Mouse (Mus musculus) thymus, adult 2 months (tissue): ENCODE data around the gene Cdadc1.

Experiments used
- CTCF ChIP-seq: fragments of 200-500 bp; IDR thresholded peaks from 2 replicates; pipeline ENCODE4 v1.5.1; 2012; ENCODE audit warnings: mild to moderate bottlenecking, control low read depth, low read length, moderate library complexity, borderline replicate concordance; ENCODE audit not compliant: control insufficient read depth, poor library complexity, insufficient read depth; ENCODE audit errors: extremely low read depth
- POLR2A ChIP-seq: fragments of 200-500 bp; IDR thresholded peaks from 2 replicates; pipeline ENCODE4 v1.6.1; 2012; ENCODE audit warnings: mild to moderate bottlenecking, low read length, control low read depth, moderate library complexity; ENCODE audit not compliant: control insufficient read depth, poor library complexity, insufficient read depth; ENCODE audit errors: extremely low read depth

GRCm38 (mm10) chr14:59643582-59643981 lies 45.8 kb upstream of the Cdadc1 start:
- TF ChIP-seq POLR2A = no peak
- TF ChIP-seq CTCF = no peak
